ENCODE assay signal across 16 mouse cellular contexts in genomic region chr8:72169098-72169668, GRCm38 (mm10). TPM values are rescaled to one million over a fixed set of nuclear protein-coding genes. Genes with fewer than 3 reads are reported as not detected.
DNase-seq lines count a peak whose midpoint lies in the region; ATAC-seq and TF ChIP-seq lines count a peak whose summit lies in the region.
"Had no signal": no experiment of that assay in that cellular context is flagged by ENCODE, and none has a peak within 500 bp of the region (broad histone marks: within the 10 kb centered on the region; RNA-seq: fewer than 3 reads in every experiment).

No protein-coding gene starts in this region.

- no peak overlapping the region for H3K9ac ChIP-seq in lung, postnatal 0 days (replicated peaks; ENCODE audit: low read depth)
- H3K9ac ChIP-seq: kidney, embryonic 15.5 days; neural tube, embryonic 13.5 days had no signal

- TF ChIP-seq EP300 in lung, postnatal 0 days (IDR thresholded peaks at IDR 0.05), result no peak

- peaks cover 53% of the 10 kb centered on the region for H3K36me3 ChIP-seq in lung, postnatal 0 days (ENCODE audit: insufficient read depth, low read length)
- H3K36me3 ChIP-seq in limb, embryonic 10.5 days, result peaks cover 99% of the 10 kb centered on the region

- no peak overlapping the region for H3K4me3 ChIP-seq in lung, postnatal 0 days (ENCODE audit: low read depth, low read length)
- H3K4me3 ChIP-seq in limb, embryonic 10.5 days, result no peak overlapping the region
- H3K4me3 ChIP-seq: gastrocnemius, adult 2 months; kidney, embryonic 15.5 days; neural tube, embryonic 13.5 days had no signal

- no peak overlapping the region for H3K27ac ChIP-seq in lung, postnatal 0 days (ENCODE audit: low read length)
- no peak overlapping the region for H3K27ac ChIP-seq in limb, embryonic 10.5 days
- H3K27ac ChIP-seq: gastrocnemius, adult 2 months; kidney, embryonic 15.5 days; neural tube, embryonic 13.5 days had no signal

- no peaks in the 10 kb centered on the region for H3K27me3 ChIP-seq in lung, postnatal 0 days (replicated peaks; ENCODE audit: insufficient read depth, low read length)
- H3K27me3 ChIP-seq in limb, embryonic 10.5 days (ENCODE audit: low read depth, poor library complexity, severe bottlenecking), result no peaks in the 10 kb centered on the region
- H3K27me3 ChIP-seq: kidney, embryonic 15.5 days; neural tube, embryonic 13.5 days had no signal

- H3K9me3 ChIP-seq in lung, postnatal 0 days (ENCODE audit: low read length), result no peaks in the 10 kb centered on the region
- H3K9me3 ChIP-seq in limb, embryonic 10.5 days (replicated peaks), result no peaks in the 10 kb centered on the region
- H3K9me3 ChIP-seq: kidney, embryonic 15.5 days; neural tube, embryonic 13.5 days had no signal

- WGBS in lung, postnatal 0 days, result 78% methylated on average over 3 of the region's 3 CpGs
- 91% methylated on average over 3 of the region's 3 CpGs for WGBS in limb, embryonic 10.5 days

- peak; percentile 26; the same call in 1 of the 2 replicates for ATAC-seq in lung, postnatal 0 days
- ATAC-seq in hematopoietic stem cell, adult 5-6 weeks (replicated peaks in 1 of 2; ENCODE audit: insufficient read depth in 1 of 2, low FRiP score in 2 of 2, low TSS enrichment in 1 of 2, low read depth in 1 of 2, poor library complexity in 2 of 2, severe bottlenecking in 2 of 2), result peak; percentile 93 to 96

- TF ChIP-seq CTCF in lung, postnatal 0 days (IDR thresholded peaks at IDR 0.05), result no peak

- H3K4me2 ChIP-seq in lung, postnatal 0 days (replicated peaks; ENCODE audit: low read depth, low read length), result no peak overlapping the region
- H3K4me2 ChIP-seq: kidney, embryonic 15.5 days; neural tube, embryonic 13.5 days had no signal

- no peaks in the 10 kb centered on the region for H3K4me1 ChIP-seq in lung, postnatal 0 days (ENCODE audit: insufficient read depth, low read depth, low read length)
- H3K4me1 ChIP-seq in limb, embryonic 10.5 days, result no peaks in the 10 kb centered on the region
- H3K4me1 ChIP-seq: kidney, embryonic 15.5 days had no signal

- DNase-seq in lung, postnatal 0 days (ENCODE audit: low spot score), result peak; percentile 44
- no peak for DNase-seq in lung, postnatal 10 days
- DNase-seq in monocyte, adult 2 months (ENCODE audit: low read depth in 1 of 2, low spot score in 2 of 2), result peak; percentile 67 to 72
- DNase-seq in thymus, postnatal 25 days, result peak; percentile 31
- DNase-seq in limb, embryonic 10.5 days (ENCODE audit: low spot score), result no peak
- DNase-seq in left cerebral cortex, adult 11 months (ENCODE audit: low spot score), result no peak
- DNase-seq in adrenal gland, adult (ENCODE audit: inconsistent age in 2 of 2, low spot score in 1 of 2), result no peak
- DNase-seq: adrenal gland, postnatal 14 days; cerebellum, adult 9-11 months; gastrocnemius, adult 2 months had no signal

RNA-seq across cellular contexts. Expression of gene Rab8a, which starts 8.2 kb away (rescaled TPM):
- 67.3 and 68.0 TPM in 2 replicates for polyA plus RNA-seq in lung, postnatal 0 days (2015; fragmentation: Nextera tagmentation; extraction: Ambion mirVana)
- total RNA-seq in hematopoietic stem cell, adult 5-6 weeks (2017), result 317 and 486 TPM in 2 replicates
- polyA plus RNA-seq in limb, embryonic 10.5 days (2016; fragmentation: Nextera tagmentation; extraction: Ambion mirVana), result 137 and 139 TPM in 2 replicates

RNA-seq across cellular contexts. Expression of gene Hsh2d, which starts 20.3 kb away (rescaled TPM):
- 0.46 and 0.78 TPM in 2 replicates for polyA plus RNA-seq in lung, postnatal 0 days (2015; fragmentation: Nextera tagmentation; extraction: Ambion mirVana)
- 10.1 and 14.3 TPM in 2 replicates for total RNA-seq in hematopoietic stem cell, adult 5-6 weeks (2017)
- not detected in 2 replicates for polyA plus RNA-seq in limb, embryonic 10.5 days (2016; fragmentation: Nextera tagmentation; extraction: Ambion mirVana)
- total RNA-seq: adrenal gland, postnatal 14 days; gastrocnemius, adult 2 months; heart, postnatal 25 days; left cerebral cortex, adult 18-20 months had no signal
- polyA plus RNA-seq: neural tube, embryonic 13.5 days had no signal

RNA-seq across cellular contexts. Expression of gene Tpm4, which starts 34.4 kb away (rescaled TPM):
- polyA plus RNA-seq in lung, postnatal 0 days (2015; fragmentation: Nextera tagmentation; extraction: Ambion mirVana), result 585 and 648 TPM in 2 replicates
- total RNA-seq in hematopoietic stem cell, adult 5-6 weeks (2017), result 51.1 and 73.7 TPM in 2 replicates
- 828 and 829 TPM in 2 replicates for polyA plus RNA-seq in limb, embryonic 10.5 days (2016; fragmentation: Nextera tagmentation; extraction: Ambion mirVana)

RNA-seq across cellular contexts. Expression of gene Cib3, which starts 43.5 kb away (rescaled TPM):
- 0.17 and 0.25 TPM in 2 replicates for polyA plus RNA-seq in lung, postnatal 0 days (2015; fragmentation: Nextera tagmentation; extraction: Ambion mirVana)
- not detected in 2 replicates for total RNA-seq in hematopoietic stem cell, adult 5-6 weeks (2017)
- polyA plus RNA-seq in limb, embryonic 10.5 days (2016; fragmentation: Nextera tagmentation; extraction: Ambion mirVana), result not detected in 2 replicates
- total RNA-seq: adrenal gland, postnatal 14 days; gastrocnemius, adult 2 months; left cerebral cortex, adult 18-20 months had no signal
- polyA plus RNA-seq: kidney, embryonic 15.5 days; neural tube, embryonic 13.5 days had no signal

RNA-seq across cellular contexts. Expression of gene Gm11034, which starts 44.3 kb away (rescaled TPM):
- not detected in 2 replicates for polyA plus RNA-seq in lung, postnatal 0 days (2015; fragmentation: Nextera tagmentation; extraction: Ambion mirVana)
- total RNA-seq in hematopoietic stem cell, adult 5-6 weeks (2017), result not detected in 2 replicates
- polyA plus RNA-seq in limb, embryonic 10.5 days (2016; fragmentation: Nextera tagmentation; extraction: Ambion mirVana), result not detected in 2 replicates
- total RNA-seq: adrenal gland, postnatal 14 days; gastrocnemius, adult 2 months; heart, postnatal 25 days; left cerebral cortex, adult 18-20 months had no signal
- polyA plus RNA-seq: kidney, embryonic 15.5 days; lung, embryonic 16.5 days; neural tube, embryonic 13.5 days had no signal

Comparison
In these comparisons a context has a peak if more than half of its experiments do, and no peak if none do; other contexts are left out.
1. DNase-seq: peak in lung, postnatal 0 days (single experiment), monocyte, adult 2 months (2 of 2) and thymus, postnatal 25 days (single experiment); none in lung, postnatal 10 days (single experiment), limb, embryonic 10.5 days (single experiment), left cerebral cortex, adult 11 months (single experiment) and adrenal gland, adult (0 of 2).